Mouse (Mus musculus): ENCODE measurements around the gene Smarcc2. TPM values are rescaled to one million over a fixed set of nuclear protein-coding genes. Genes with fewer than 3 reads are reported as not detected.
"Not testable (repeated sequence)": the region's sequence is repeated elsewhere in the genome, so short reads cannot be mapped to it uniquely, and the experiment has no call there.

Smarcc2 gene
- polyA plus RNA-seq, 1 experiment: 81.3 TPM

- peak; percentile 44 for DNase-seq
- Histone ChIP-seq H3K4me1 (ENCODE audit: control insufficient read depth, insufficient read depth, low read length) (peaks cover 13% of the 10 kb centered on the region), H3K4me3 (ENCODE audit: insufficient read depth, low read depth, low read length) (no peak overlapping the region), H3K36me3 (ENCODE audit: control insufficient read depth, insufficient read depth, low read length) (peaks cover 3% of the 10 kb centered on the region; the same call in 1 of the 2 replicates), H3K27me3 (replicated peaks; ENCODE audit: control insufficient read depth, insufficient read depth, low read length) (no peaks in the 10 kb centered on the region), H3K27ac (ENCODE audit: insufficient read depth, low read depth, low read length) (no peak overlapping the region)
- no peak for TF ChIP-seq CTCF (conservative IDR thresholded peaks at IDR 0.05; ENCODE audit: insufficient read depth, insufficient read length, low read depth, low read length)
- no peak for TF ChIP-seq POLR2A (IDR thresholded peaks at IDR 0.05; ENCODE audit: low read depth, low read length)
- 67% methylated on average over 22 of the region's 22 CpGs for WGBS
These were observed 29.0 kb downstream of the Smarcc2 start for GRCm38 (mm10) chr10:128487861-128488712.

DNA sequence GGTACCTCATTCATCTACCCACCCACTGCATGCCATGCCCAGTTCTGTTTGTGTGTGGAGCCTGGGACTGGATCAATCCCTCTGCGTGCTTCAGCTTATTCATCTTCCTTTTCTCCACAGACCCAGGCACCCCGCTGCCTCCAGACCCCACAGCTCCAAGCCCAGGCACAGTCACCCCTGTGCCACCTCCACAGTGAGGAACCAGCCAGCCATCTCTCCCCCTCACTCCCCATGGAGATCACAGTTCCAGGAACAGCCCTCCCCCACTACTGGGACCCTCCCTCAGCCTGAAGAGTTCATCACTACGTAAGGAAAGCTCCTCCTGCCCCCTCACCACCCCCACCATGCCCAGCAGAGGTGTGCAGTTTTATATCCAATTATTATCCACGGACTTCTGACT, 29.7 kb downstream of the Smarcc2 start:
- 78% methylated on average over 4 of the region's 4 CpGs for WGBS
- Histone ChIP-seq H3K4me3 (ENCODE audit: insufficient read depth, low read depth, low read length) (no peak overlapping the region), H3K27ac (ENCODE audit: insufficient read depth, low read depth, low read length) (no peak overlapping the region), H3K27me3 (replicated peaks; ENCODE audit: control insufficient read depth, insufficient read depth, low read length) (no peaks in the 10 kb centered on the region), H3K36me3 (ENCODE audit: control insufficient read depth, insufficient read depth, low read length) (peaks cover 1% of the 10 kb centered on the region; the same call in 1 of the 2 replicates), H3K4me1 (ENCODE audit: control insufficient read depth, insufficient read depth, low read length) (peaks cover 13% of the 10 kb centered on the region)
- no peak for DNase-seq
- TF ChIP-seq CTCF (conservative IDR thresholded peaks at IDR 0.05; ENCODE audit: insufficient read depth, insufficient read length, low read depth, low read length) (no peak), POLR2A (IDR thresholded peaks at IDR 0.05; ENCODE audit: low read depth, low read length) (no peak)

DNA sequence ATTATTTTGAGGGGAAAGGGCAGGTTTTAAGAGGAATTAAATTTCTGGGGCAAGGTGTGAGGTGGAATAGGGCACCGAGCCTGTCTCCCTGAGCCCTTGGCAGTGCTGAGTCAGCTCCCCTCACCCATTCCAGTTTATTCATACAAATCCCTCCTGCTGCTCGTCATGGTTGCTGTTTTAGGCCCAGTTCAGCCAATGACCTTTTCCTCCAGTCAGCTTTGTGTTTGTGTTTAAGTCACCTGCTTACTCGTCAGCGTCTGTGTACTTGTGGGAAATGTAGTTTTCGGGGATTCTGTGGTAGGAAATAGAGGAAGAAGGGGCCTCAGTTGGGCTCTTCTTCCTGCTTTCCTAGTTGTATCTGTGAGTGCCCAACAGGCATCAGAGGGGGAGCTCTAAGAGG, 30.3 kb downstream of the Smarcc2 start:
- peaks cover 13% of the 10 kb centered on the region for H3K4me1 ChIP-seq (ENCODE audit: control insufficient read depth, insufficient read depth, low read length)
- no peak overlapping the region for H3K27ac ChIP-seq (ENCODE audit: insufficient read depth, low read depth, low read length)
- TF ChIP-seq POLR2A (IDR thresholded peaks at IDR 0.05; ENCODE audit: low read depth, low read length): no peak
- TF ChIP-seq CTCF (conservative IDR thresholded peaks at IDR 0.05; ENCODE audit: insufficient read depth, insufficient read length, low read depth, low read length): no peak
- H3K27me3 ChIP-seq (replicated peaks; ENCODE audit: control insufficient read depth, insufficient read depth, low read length): no peaks in the 10 kb centered on the region
- peaks cover 1% of the 10 kb centered on the region; the same call in 1 of the 2 replicates for H3K36me3 ChIP-seq (ENCODE audit: control insufficient read depth, insufficient read depth, low read length)
- WGBS: 46% methylated on average over 5 of the region's 5 CpGs
- no peak overlapping the region for H3K4me3 ChIP-seq (ENCODE audit: insufficient read depth, low read depth, low read length)
- peak; percentile 23 for DNase-seq

DNA sequence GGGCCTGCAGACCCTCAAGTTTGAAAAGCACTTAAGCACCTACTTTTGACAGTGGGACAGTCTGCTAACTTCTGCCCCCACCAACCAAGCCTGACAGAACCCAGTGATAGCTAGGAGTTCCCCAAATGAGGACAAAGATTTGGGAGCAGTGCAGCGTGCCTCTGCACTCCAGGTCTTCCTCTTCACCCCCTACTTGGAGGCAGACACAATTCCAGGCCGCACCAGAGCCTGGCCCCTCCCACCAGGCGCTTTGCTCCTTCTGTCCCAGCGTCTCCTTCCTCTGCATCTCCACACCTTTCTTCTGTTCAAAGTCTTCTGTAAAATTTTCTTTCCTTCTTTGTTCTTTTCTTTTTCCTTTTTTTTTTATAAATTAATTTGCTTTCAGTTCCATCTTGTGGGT, 30.7 kb downstream of the Smarcc2 start:
- WGBS: 27% methylated on average over 4 of the region's 4 CpGs

GRCm38 (mm10) chr10:128490232-128490631, 31.2 kb downstream of the Smarcc2 start:
- Histone ChIP-seq H3K27ac (ENCODE audit: insufficient read depth, low read depth, low read length) (0 out of 2 replicates have a peak overlapping the region, but pooled peaks have one; percentile 43), H3K36me3 (ENCODE audit: control insufficient read depth, insufficient read depth, low read length) (peaks cover 1% of the 10 kb centered on the region; the same call in 1 of the 2 replicates), H3K4me3 (ENCODE audit: insufficient read depth, low read depth, low read length) (no peak overlapping the region), H3K27me3 (replicated peaks; ENCODE audit: control insufficient read depth, insufficient read depth, low read length) (no peaks in the 10 kb centered on the region), H3K4me1 (ENCODE audit: control insufficient read depth, insufficient read depth, low read length) (peaks cover 21% of the 10 kb centered on the region)
- 28% methylated on average over 5 of the region's 5 CpGs for WGBS
- peak; percentile 44 for DNase-seq
- TF ChIP-seq CTCF (conservative IDR thresholded peaks at IDR 0.05; ENCODE audit: insufficient read depth, insufficient read length, low read depth, low read length) (no peak), POLR2A (IDR thresholded peaks at IDR 0.05; ENCODE audit: low read depth, low read length) (no peak)

More for the DNA sequence above, 30.7 kb downstream of the Smarcc2 start:
- peaks cover 1% of the 10 kb centered on the region; the same call in 1 of the 2 replicates for H3K36me3 ChIP-seq (ENCODE audit: control insufficient read depth, insufficient read depth, low read length)
- no peaks in the 10 kb centered on the region for H3K27me3 ChIP-seq (replicated peaks; ENCODE audit: control insufficient read depth, insufficient read depth, low read length)
- DNase-seq: no peak
- 0 out of 2 replicates have a peak overlapping the region, but pooled peaks have one; percentile 43 for H3K27ac ChIP-seq (ENCODE audit: insufficient read depth, low read depth, low read length)
- no peak overlapping the region for H3K4me3 ChIP-seq (ENCODE audit: insufficient read depth, low read depth, low read length)
- TF ChIP-seq CTCF (conservative IDR thresholded peaks at IDR 0.05; ENCODE audit: insufficient read depth, insufficient read length, low read depth, low read length) (no peak), POLR2A (IDR thresholded peaks at IDR 0.05; ENCODE audit: low read depth, low read length) (no peak)
- H3K4me1 ChIP-seq (ENCODE audit: control insufficient read depth, insufficient read depth, low read length): peaks cover 17% of the 10 kb centered on the region

DNA sequence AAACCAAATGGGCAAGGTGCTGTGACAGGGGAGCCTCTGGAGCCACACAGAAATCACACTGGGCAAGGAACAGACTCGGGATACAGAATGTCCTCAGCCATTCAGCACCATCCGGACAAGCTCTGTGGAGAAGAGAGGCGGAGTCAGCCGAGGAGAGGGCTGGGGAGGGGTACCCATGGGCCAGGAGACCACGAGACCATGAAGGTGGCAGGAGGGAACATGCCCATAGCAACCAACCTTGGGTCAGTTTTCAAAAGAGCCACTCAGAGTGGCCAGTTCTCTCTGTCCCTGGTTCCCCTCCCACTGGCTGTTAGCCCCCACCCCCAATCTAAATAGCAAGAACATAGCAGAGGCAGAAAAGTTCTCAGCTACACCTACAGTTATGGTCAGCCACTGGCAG, 31.9 kb downstream of the Smarcc2 start:
- no peak for DNase-seq
- Histone ChIP-seq H3K36me3 (ENCODE audit: control insufficient read depth, insufficient read depth, low read length) (peaks cover 1% of the 10 kb centered on the region; the same call in 1 of the 2 replicates), H3K27me3 (replicated peaks; ENCODE audit: control insufficient read depth, insufficient read depth, low read length) (no peaks in the 10 kb centered on the region), H3K4me3 (ENCODE audit: insufficient read depth, low read depth, low read length) (no peak overlapping the region), H3K4me1 (ENCODE audit: control insufficient read depth, insufficient read depth, low read length) (peaks cover 22% of the 10 kb centered on the region), H3K27ac (ENCODE audit: insufficient read depth, low read depth, low read length) (peak overlapping the region; percentile 96; the same call in 1 of the 2 replicates)
- TF ChIP-seq CTCF (conservative IDR thresholded peaks at IDR 0.05; ENCODE audit: insufficient read depth, insufficient read length, low read depth, low read length) (no peak), POLR2A (IDR thresholded peaks at IDR 0.05; ENCODE audit: low read depth, low read length) (no peak)
- 28% methylated on average over 5 of the region's 5 CpGs for WGBS

DNA sequence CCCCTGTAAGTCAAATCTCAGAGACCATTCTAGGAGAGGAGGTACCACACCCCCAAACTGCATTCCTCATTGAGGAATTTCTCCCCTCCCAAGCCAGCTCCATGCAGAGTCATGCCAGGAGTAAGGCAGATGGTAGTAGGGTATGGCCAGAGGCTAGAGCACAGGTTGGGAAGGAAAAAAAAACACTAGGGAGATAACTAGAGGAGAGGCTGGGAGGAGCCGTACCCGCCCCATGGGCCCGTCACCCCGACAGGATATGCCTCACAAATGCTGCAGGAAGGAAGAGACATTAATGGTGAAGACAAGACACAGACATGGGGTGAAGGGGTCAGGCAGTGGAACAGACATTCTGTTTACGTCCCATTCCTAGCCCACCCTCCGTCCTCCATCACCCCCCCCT, 32.4 kb downstream of the Smarcc2 start:
- no peak for TF ChIP-seq CTCF (conservative IDR thresholded peaks at IDR 0.05; ENCODE audit: insufficient read depth, insufficient read length, low read depth, low read length)
- peak; percentile 39 for TF ChIP-seq POLR2A (IDR thresholded peaks at IDR 0.05; ENCODE audit: low read depth, low read length)
- H3K27ac ChIP-seq (ENCODE audit: insufficient read depth, low read depth, low read length): peak overlapping the region; percentile 96
- peaks cover 22% of the 10 kb centered on the region for H3K4me1 ChIP-seq (ENCODE audit: control insufficient read depth, insufficient read depth, low read length)
- peak; percentile 69 for DNase-seq
- H3K36me3 ChIP-seq (ENCODE audit: control insufficient read depth, insufficient read depth, low read length): peaks cover 1% of the 10 kb centered on the region; the same call in 1 of the 2 replicates
- 47% methylated on average over 6 of the region's 6 CpGs for WGBS
- H3K27me3 ChIP-seq (replicated peaks; ENCODE audit: control insufficient read depth, insufficient read depth, low read length): no peaks in the 10 kb centered on the region
- peak overlapping the region; percentile 90 for H3K4me3 ChIP-seq (ENCODE audit: insufficient read depth, low read depth, low read length)

GRCm38 (mm10) chr10:128492051-128492450, 33.0 kb downstream of the Smarcc2 start:
- Histone ChIP-seq H3K4me3 (ENCODE audit: insufficient read depth, low read depth, low read length) (peak overlapping the region; percentile 90), H3K4me1 (ENCODE audit: control insufficient read depth, insufficient read depth, low read length) (peaks cover 22% of the 10 kb centered on the region)

More at GRCm38 (mm10) chr10:128492051-128492450, 33.0 kb downstream of the Smarcc2 start:
- DNase-seq: peak; percentile 45
- WGBS: 15% methylated on average over 8 of the region's 8 CpGs
- H3K27ac ChIP-seq (ENCODE audit: insufficient read depth, low read depth, low read length): peak overlapping the region; percentile 96
- H3K27me3 ChIP-seq (replicated peaks; ENCODE audit: control insufficient read depth, insufficient read depth, low read length); H3K36me3 ChIP-seq (ENCODE audit: control insufficient read depth, insufficient read depth, low read length): not testable (repeated sequence)

Measured in kidney, adult 2 months (tissue).